Mouse (Mus musculus) limb, embryonic 15.5 days (tissue): ENCODE measurements around the gene 1110002E22Rik. TPM values are rescaled to one million over a fixed set of nuclear protein-coding genes. Genes with fewer than 3 reads are reported as not detected.

Experiments used
- ATAC-seq: fragments of 200-750 bp; cut with Nextera tagmentation; 2 replicates; pipeline ENCODE4 v1.8.0; 2017; ENCODE audit warnings: low read depth, moderate TSS enrichment; ENCODE audit not compliant: insufficient number of reproducible peaks, low FRiP score, low TSS enrichment
- H3K27ac ChIP-seq: fragments of 300-500 bp; sonication (generic); 2 replicates; pipeline ENCODE4 v1.5.1; 2015; ENCODE audit warnings: moderate library complexity, mild to moderate bottlenecking, inconsistent platforms
- H3K27me3 ChIP-seq: fragments of 300-500 bp; sonication (generic); 2 replicates; pipeline ENCODE4 v1.6.1; 2015; ENCODE audit warnings: inconsistent platforms
- H3K36me3 ChIP-seq: fragments of 300-500 bp; sonication (generic); 2 replicates; pipeline ENCODE4 v1.6.1; 2015; ENCODE audit warnings: inconsistent platforms
- H3K4me1 ChIP-seq: fragments of 300-500 bp; sonication (generic); 2 replicates; pipeline ENCODE4 v1.6.1; 2015; ENCODE audit warnings: inconsistent platforms
- H3K4me2 ChIP-seq: fragments of 300-500 bp; sonication (generic); 2 replicates; pipeline ENCODE4 v1.6.1; 2015; ENCODE audit warnings: mild to moderate bottlenecking, inconsistent platforms
- H3K4me3 ChIP-seq: fragments of 300-500 bp; sonication (generic); 2 replicates; pipeline ENCODE4 v1.5.1; 2015; ENCODE audit warnings: mild to moderate bottlenecking, inconsistent platforms
- H3K9ac ChIP-seq: fragments of 300-500 bp; sonication (generic); 2 replicates; pipeline ENCODE4 v1.6.1; 2015; ENCODE audit warnings: inconsistent platforms
- H3K9me3 ChIP-seq: fragments of 300-500 bp; sonication (generic); 2 replicates; pipeline ENCODE4 v1.6.1; 2016; ENCODE audit warnings: inconsistent platforms
- WGBS: fragments of 180-500 bp; shearing (Covaris S2); methylation state at CpG from one replicate; pipeline ENCODE4 v1.1.7; 2015; 5-methylcytosine and 5-hydroxymethylcytosine counted together
- polyA plus RNA-seq: library from polyadenylated mRNA; unstranded; fragments of >200 nt; fragmentation: Nextera tagmentation; extraction: Ambion mirVana; gene quantifications from 2 replicates; pipeline ENCODE4 v1.2.1, GENCODE M21; 2015

Gene 1110002E22Rik
- polyA plus RNA-seq, 1 experiment from 2014 or later = 2.8 TPM

- WGBS = 83% methylated on average over 4 of the region's 4 CpGs
Measured at GRCm38 (mm10) chr3:138083896-138084295, 19.0 kb downstream of the 1110002E22Rik start.

GRCm38 (mm10) chr3:138095301-138095700, 30.4 kb downstream of the 1110002E22Rik start:
- H3K4me2 ChIP-seq = no peak overlapping the region
- no peak overlapping the region for H3K27ac ChIP-seq

More at GRCm38 (mm10) chr3:138083896-138084295, 19.0 kb downstream of the 1110002E22Rik start:
- ATAC-seq = no peak
- Histone ChIP-seq H3K36me3 (no peaks in the 10 kb centered on the region), H3K4me1 (no peaks in the 10 kb centered on the region), H3K27ac (no peak overlapping the region), H3K4me2 (no peak overlapping the region), H3K4me3 (no peak overlapping the region), H3K27me3 (no peaks in the 10 kb centered on the region), H3K9me3 (no peaks in the 10 kb centered on the region), H3K9ac (no peak overlapping the region)

GRCm38 (mm10) chr3:138095718-138096117, 30.9 kb downstream of the 1110002E22Rik start:
- Histone ChIP-seq H3K9ac (no peak overlapping the region), H3K4me1 (no peaks in the 10 kb centered on the region; the same call in 1 of the 2 replicates), H3K27me3 (no peaks in the 10 kb centered on the region), H3K4me3 (no peak overlapping the region), H3K9me3 (no peaks in the 10 kb centered on the region), H3K36me3 (no peaks in the 10 kb centered on the region), H3K4me2 (no peak overlapping the region), H3K27ac (no peak overlapping the region)
- no peak for ATAC-seq
- 66% methylated on average over 10 of the region's 10 CpGs for WGBS

More at GRCm38 (mm10) chr3:138095301-138095700, 30.4 kb downstream of the 1110002E22Rik start:
- no peak overlapping the region for H3K4me3 ChIP-seq
- no peaks in the 10 kb centered on the region; the same call in 1 of the 2 replicates for H3K4me1 ChIP-seq
- ATAC-seq = no peak
- WGBS = 70% methylated on average over 3 of the region's 3 CpGs
- H3K27me3 ChIP-seq = no peaks in the 10 kb centered on the region
- no peaks in the 10 kb centered on the region for H3K9me3 ChIP-seq
- no peaks in the 10 kb centered on the region for H3K36me3 ChIP-seq
- no peak overlapping the region for H3K9ac ChIP-seq

GRCm38 (mm10) chr3:138096263-138097028, 31.6 kb downstream of the 1110002E22Rik start:
- Histone ChIP-seq H3K9me3 (no peaks in the 10 kb centered on the region), H3K4me1 (no peaks in the 10 kb centered on the region; the same call in 1 of the 2 replicates), H3K27ac (no peak overlapping the region), H3K4me2 (no peak overlapping the region), H3K9ac (no peak overlapping the region), H3K4me3 (no peak overlapping the region), H3K27me3 (no peaks in the 10 kb centered on the region), H3K36me3 (no peaks in the 10 kb centered on the region)
- ATAC-seq = no peak
- 88% methylated on average over 19 of the region's 19 CpGs for WGBS

- 73% methylated on average over 1 of the region's 1 CpGs for WGBS
- Histone ChIP-seq H3K4me2 (no peak overlapping the region), H3K36me3 (no peaks in the 10 kb centered on the region), H3K9me3 (no peaks in the 10 kb centered on the region), H3K27ac (no peak overlapping the region), H3K27me3 (no peaks in the 10 kb centered on the region), H3K4me1 (no peaks in the 10 kb centered on the region; the same call in 1 of the 2 replicates), H3K4me3 (no peak overlapping the region), H3K9ac (no peak overlapping the region)
- ATAC-seq = no peak
Measured at GRCm38 (mm10) chr3:138097718-138098117, 32.9 kb downstream of the 1110002E22Rik start.

- H3K9me3 ChIP-seq = no peaks in the 10 kb centered on the region
- no peak overlapping the region for H3K4me2 ChIP-seq
- WGBS = 88% methylated on average over 4 of the region's 4 CpGs
- H3K9ac ChIP-seq = no peak overlapping the region
- no peaks in the 10 kb centered on the region for H3K27me3 ChIP-seq
- no peaks in the 10 kb centered on the region for H3K4me1 ChIP-seq
- no peak overlapping the region for H3K27ac ChIP-seq
- H3K36me3 ChIP-seq = no peaks in the 10 kb centered on the region
- no peak for ATAC-seq
- no peak overlapping the region for H3K4me3 ChIP-seq
Measured at GRCm38 (mm10) chr3:138101936-138102335, 37.1 kb downstream of the 1110002E22Rik start.

- ATAC-seq = no peak
- Histone ChIP-seq H3K9me3 (no peaks in the 10 kb centered on the region), H3K27me3 (no peaks in the 10 kb centered on the region), H3K4me2 (no peak overlapping the region), H3K4me3 (no peak overlapping the region), H3K36me3 (no peaks in the 10 kb centered on the region), H3K4me1 (no peaks in the 10 kb centered on the region), H3K9ac (no peak overlapping the region), H3K27ac (no peak overlapping the region)
- 88% methylated on average over 4 of the region's 4 CpGs for WGBS
Measured at GRCm38 (mm10) chr3:138103690-138104089, 38.8 kb downstream of the 1110002E22Rik start.

- 61% methylated on average over 5 of the region's 5 CpGs for WGBS
- Histone ChIP-seq H3K4me1 (no peaks in the 10 kb centered on the region), H3K9me3 (no peaks in the 10 kb centered on the region), H3K4me2 (no peak overlapping the region), H3K27ac (no peak overlapping the region), H3K9ac (no peak overlapping the region), H3K27me3 (no peaks in the 10 kb centered on the region), H3K4me3 (no peak overlapping the region), H3K36me3 (no peaks in the 10 kb centered on the region)
- no peak for ATAC-seq
Measured at GRCm38 (mm10) chr3:138105056-138105455, 40.2 kb downstream of the 1110002E22Rik start.

GRCm38 (mm10) chr3:138106887-138107286, 42.0 kb downstream of the 1110002E22Rik start:
- Histone ChIP-seq H3K4me1 (no peaks in the 10 kb centered on the region), H3K4me2 (no peak overlapping the region), H3K27ac (no peak overlapping the region), H3K4me3 (no peak overlapping the region), H3K9me3 (no peaks in the 10 kb centered on the region), H3K36me3 (no peaks in the 10 kb centered on the region), H3K9ac (no peak overlapping the region), H3K27me3 (no peaks in the 10 kb centered on the region)
- ATAC-seq = no peak
- 89% methylated on average over 10 of the region's 10 CpGs for WGBS

- no peak overlapping the region for H3K27ac ChIP-seq
- no peak overlapping the region for H3K4me3 ChIP-seq
- H3K4me1 ChIP-seq = no peaks in the 10 kb centered on the region
- H3K4me2 ChIP-seq = no peak overlapping the region
- H3K27me3 ChIP-seq = no peaks in the 10 kb centered on the region
- H3K9ac ChIP-seq = no peak overlapping the region
- ATAC-seq = 0 out of 2 replicates have a peak, but pooled peaks have one; percentile 55
- H3K36me3 ChIP-seq = no peaks in the 10 kb centered on the region
- 91% methylated on average over 19 of the region's 19 CpGs for WGBS
- H3K9me3 ChIP-seq = no peaks in the 10 kb centered on the region
Measured at GRCm38 (mm10) chr3:138110910-138111782, 46.3 kb downstream of the 1110002E22Rik start.

- Histone ChIP-seq H3K4me1 (no peaks in the 10 kb centered on the region), H3K36me3 (no peaks in the 10 kb centered on the region), H3K9me3 (no peaks in the 10 kb centered on the region), H3K27me3 (no peaks in the 10 kb centered on the region), H3K27ac (no peak overlapping the region), H3K4me3 (no peak overlapping the region), H3K9ac (no peak overlapping the region), H3K4me2 (no peak overlapping the region)
- 82% methylated on average over 17 of the region's 17 CpGs for WGBS
- ATAC-seq = no peak
Measured at GRCm38 (mm10) chr3:138114106-138114505, 49.3 kb downstream of the 1110002E22Rik start.

GRCm38 (mm10) chr3:138116871-138117270, 52.0 kb downstream of the 1110002E22Rik start:
- H3K4me2 ChIP-seq = no peak overlapping the region
- H3K9me3 ChIP-seq = no peaks in the 10 kb centered on the region
- no peaks in the 10 kb centered on the region for H3K4me1 ChIP-seq
- no peak overlapping the region for H3K9ac ChIP-seq
- no peak for ATAC-seq
- no peak overlapping the region for H3K4me3 ChIP-seq
- WGBS = 94% methylated on average over 4 of the region's 4 CpGs
- no peaks in the 10 kb centered on the region for H3K36me3 ChIP-seq
- H3K27me3 ChIP-seq = no peaks in the 10 kb centered on the region
- H3K27ac ChIP-seq = no peak overlapping the region
